Mouse (Mus musculus) cerebellum, adult 2 months (tissue): ENCODE results near the gene Gm17387.

Source experiments
- CTCF ChIP-seq: fragments of 200-500 bp; IDR thresholded peaks from 2 replicates; pipeline ENCODE4 v1.5.1; 2011; ENCODE audit warnings: low read depth, mild to moderate bottlenecking, control low read depth, low read length, moderate library complexity, borderline replicate concordance; ENCODE audit not compliant: insufficient read depth
- POLR2A ChIP-seq: fragments of 200-500 bp; IDR thresholded peaks from 2 replicates; pipeline ENCODE4 v1.6.1; 2011; ENCODE audit warnings: low read length, control low read depth, borderline replicate concordance; ENCODE audit not compliant: insufficient read depth

- TF ChIP-seq POLR2A, result no peak
- TF ChIP-seq CTCF, result no peak
Observed at GRCm38 (mm10) chr7:141058601-141059341, 29.8 kb downstream of the Gm17387 start.
